Mouse (Mus musculus): ENCODE measurements around the gene Paxx.

The Paxx gene

DNA sequence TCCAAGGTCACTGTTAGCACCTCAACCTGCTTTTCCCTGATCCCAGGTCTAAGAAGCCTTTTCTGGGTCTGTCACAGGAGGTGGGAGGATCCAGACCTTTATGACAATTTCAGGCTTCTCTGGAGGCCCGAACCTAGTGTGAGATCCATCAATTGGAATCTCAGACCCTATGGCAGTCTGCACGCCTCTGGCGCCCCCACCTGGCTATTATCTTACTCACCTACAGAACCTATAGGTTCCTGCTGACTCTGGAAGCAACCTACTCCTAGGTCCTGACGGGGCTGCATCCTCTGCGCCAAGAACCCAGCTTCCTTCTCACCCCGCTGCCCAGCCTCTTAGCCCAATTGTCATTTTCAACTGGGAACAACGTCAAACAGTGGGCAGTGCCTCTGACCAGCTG is 22.1 kb upstream of the Paxx start:
- no peak for DNase-seq (ENCODE audit: low read depth, low spot score)

DNA sequence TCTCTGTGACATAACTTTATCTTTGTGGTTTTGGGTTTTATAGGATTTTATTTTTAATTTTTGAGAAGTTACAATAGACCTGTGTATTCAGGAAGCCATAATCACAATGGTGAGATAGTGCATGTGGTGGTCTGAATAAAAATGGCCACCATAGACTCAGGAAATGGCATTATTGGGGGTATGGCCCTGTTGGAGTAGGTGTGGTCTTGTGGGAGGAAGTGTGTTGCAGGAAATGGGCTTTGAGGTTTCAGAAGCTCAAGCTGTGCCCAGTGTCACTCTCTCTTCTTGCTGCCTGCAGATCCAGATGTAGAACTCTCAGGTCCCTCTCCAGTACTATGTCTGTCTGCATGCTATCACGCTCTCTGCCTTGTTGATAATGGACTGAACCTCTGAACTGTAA is 19.6 kb upstream of the Paxx start:
- DNase-seq (ENCODE audit: low read depth, low spot score) = no peak

DNA sequence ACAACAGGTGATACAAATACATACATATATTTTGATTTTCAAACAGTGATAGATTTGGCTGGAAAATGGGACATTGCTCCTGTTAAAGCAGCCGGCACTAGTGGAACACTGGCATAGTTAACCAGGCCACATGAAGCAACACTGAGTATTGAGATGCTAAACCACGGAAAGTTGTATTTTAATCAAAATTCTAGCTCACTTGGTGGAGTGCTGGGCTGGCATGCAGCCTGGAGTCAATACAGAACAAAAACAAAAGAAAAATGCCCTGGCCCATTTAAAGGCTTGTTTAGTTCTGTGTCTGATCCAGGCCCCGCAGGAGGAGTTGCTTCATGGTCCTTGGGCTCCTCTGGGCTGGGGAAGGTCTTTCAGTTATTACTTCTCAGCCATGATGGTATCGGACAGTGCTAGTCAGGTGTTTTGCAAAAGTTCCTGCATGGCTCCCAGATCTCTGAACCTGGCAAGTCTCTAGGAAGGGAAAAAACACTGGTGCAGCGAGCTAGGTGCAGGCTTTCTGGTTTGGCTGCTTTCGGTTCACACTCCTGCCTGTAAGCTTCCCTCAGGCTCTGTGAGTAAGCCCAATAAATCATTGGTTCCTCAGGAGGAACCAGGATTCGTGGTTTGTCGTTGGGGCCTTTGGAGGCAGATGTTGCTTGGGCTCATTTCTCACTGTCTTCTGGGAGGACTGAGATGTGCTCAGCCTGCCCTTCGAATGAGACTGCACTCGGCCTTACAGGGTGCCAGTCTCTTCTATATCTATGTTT is 18.8 kb upstream of the Paxx start:
- DNase-seq (ENCODE audit: low read depth, low spot score) = no peak

DNA sequence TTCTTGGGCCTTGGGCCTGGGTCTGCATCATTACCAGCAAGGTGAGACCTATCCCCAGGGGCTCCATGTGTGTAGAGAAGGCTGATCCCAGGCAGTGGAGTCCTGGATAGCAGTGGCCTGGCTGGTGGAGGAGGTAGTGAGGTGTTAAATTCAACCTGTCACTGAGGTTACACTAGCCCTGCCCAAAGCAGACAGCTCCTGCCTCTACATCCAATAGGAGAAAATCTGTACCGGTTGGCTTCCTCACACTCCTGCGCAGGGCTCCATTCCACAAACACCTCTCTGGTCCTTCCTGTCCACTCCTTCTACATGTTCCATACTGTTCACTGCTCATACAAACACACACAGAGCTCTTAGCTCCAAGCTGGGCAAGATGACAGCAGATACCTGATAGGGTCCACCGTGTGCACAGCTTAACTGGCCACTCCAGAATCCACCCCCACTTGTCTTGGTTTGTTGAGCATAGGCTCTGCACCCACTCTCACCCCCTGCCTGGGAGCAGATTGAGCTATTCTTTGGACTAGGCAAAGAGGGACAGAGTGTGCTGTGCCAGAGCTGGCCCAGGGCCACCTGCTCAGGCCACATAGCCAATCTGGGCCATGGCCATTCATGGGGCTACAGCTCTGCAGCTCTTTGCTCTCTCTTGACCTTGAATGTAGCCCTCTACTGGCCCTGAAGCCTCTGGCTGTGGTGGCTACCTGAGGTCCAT is 17.2 kb upstream of the Paxx start:
- DNase-seq (ENCODE audit: low read depth, low spot score) = no peak

DNA sequence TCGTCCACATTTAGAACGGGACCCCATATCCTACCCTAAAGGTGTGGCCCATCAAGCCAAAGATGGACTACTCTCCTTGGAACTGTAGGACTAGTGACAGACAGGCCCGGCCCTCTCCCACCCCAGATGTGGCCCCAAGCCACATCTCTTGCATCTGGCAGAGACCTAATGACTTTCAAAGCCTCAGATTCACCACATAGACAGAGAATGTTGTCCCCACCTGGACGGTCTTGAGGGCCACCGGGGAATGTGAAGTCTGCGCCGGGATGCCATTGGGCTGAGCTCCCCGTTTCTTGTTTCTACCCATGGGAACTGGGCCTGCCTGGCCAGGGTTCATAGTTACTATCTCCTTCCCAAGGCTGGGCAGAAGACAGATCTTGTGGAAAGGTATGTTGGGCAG is 16.6 kb upstream of the Paxx start:
- DNase-seq (ENCODE audit: low read depth, low spot score) = no peak

DNA sequence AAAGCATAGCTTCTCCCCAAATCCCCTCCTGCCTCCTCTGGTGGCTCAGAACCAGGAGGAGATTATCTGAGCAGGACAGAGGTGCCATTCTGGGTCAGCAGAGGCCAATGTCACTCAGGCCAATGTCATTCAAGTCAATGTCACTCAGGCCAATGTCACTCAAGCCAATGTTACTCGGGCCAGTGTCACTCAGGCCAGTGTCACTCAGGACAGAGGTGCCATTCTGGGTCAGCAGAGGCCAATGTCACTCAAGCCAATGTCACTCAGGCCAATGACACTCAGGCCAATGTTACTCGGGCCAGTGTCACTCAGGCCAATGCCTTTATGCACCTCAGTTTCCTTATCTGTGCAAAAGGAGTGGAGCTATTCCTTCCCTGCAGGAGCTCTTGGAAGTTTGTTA is 11.7 kb upstream of the Paxx start:
- no peak for DNase-seq (ENCODE audit: low read depth, low spot score)

DNA sequence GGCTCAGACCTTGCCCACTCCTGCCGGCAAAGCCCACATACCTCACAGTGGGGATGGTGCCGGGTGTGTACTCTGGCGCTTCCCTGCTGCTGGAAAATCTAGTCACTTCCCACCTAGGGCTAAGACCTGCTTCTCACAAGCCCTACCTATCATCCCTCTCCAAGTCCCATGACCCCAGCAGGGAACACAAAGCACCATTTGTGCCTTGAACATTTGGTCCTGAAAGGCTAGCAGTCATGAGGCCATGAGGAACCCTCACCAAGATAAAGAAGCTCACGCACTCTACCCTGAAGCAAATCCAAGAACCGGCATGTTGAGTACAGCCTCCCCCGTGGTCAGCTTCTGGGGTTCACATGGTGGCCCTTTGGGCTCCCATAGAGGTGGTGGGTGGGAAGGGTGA is 9.1 kb upstream of the Paxx start, which contains the start of gene Ptgds:
Gene Ptgds, minus strand, starts transcription at position 78 of the 400 bp plus-strand sequence.
- DNase-seq (ENCODE audit: low read depth, low spot score) = no peak

DNA sequence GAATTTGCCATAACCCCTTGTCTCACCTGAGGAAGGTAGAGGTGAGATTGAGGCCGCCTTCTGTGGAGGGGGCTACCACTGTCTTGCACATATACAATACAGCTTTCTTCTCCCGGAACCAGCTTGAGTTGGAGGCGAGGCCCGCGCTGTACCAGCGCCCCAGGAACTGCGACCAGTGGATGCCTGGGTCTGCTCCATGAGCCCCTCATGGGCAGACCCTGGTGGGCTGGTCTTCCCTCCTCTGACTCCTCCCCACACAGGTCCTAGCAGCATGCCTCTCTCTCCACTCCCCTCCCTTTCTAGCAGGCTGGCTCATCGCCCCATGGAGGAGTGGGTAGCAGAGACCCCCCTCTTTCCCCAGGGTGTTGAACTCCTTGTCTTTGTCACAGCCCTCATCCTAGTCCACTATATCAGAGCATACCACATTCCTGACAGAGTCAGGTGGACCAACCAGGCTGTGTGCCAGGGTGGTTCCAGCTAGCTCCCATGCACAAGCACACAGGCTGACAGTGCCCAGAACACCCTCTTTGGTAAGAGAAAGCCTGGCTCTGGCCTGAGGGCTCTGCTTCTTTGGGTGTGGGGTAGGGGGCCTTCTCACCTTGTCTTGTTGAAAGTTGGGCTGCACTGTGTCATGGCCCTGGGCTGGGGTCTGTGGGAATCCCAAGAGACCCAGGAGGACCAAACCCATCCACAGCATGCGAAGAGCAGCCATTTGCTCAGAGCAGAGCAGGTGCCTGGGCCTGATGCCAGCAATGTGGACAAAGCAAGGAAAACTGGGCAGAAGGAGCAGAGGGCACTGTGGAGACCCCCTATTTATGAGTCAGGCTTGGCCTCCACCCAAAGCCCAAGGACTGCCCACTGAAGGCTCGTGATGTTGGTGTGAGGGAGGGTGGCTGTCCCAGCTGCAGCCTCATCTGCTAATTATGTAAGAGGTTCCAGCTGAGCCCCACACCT is 8.3 kb upstream of the Paxx start:
- no peak for DNase-seq (ENCODE audit: low read depth, low spot score)

DNA sequence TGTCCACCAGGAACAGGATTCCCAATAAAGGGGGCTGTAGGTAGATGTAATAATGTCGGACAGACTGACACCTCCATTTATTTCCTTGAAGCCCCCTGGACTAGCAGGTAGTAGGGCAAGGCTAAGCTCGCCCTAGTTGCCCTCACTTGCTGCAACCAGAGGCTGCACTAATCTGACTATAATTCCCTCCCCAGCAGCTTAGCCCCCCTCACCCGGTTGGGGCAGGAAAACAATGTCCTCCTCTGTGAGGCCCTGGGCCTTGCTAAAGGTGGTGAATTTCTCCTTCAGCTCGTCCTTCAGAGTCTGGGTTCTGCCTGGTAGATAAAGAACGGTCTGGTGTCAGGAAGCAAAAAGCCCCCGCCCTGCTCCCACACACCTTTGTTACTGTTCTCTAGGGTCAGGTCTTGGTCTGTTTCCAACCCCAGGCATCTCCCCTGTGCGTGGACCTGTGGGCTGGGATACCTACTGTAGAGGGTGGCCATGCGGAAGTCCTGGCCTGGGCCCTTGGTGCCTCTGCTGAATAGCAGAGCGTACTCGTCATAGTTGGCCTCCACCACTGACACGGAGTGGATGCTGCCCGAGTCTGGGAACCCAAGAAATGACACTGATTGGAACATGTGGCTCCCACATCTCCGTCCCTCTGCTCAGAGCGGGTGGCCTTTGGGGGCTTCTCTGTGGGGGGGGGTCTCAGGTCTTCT is 6.9 kb upstream of the Paxx start:
- DNase-seq (ENCODE audit: low read depth, low spot score) = no peak

DNA sequence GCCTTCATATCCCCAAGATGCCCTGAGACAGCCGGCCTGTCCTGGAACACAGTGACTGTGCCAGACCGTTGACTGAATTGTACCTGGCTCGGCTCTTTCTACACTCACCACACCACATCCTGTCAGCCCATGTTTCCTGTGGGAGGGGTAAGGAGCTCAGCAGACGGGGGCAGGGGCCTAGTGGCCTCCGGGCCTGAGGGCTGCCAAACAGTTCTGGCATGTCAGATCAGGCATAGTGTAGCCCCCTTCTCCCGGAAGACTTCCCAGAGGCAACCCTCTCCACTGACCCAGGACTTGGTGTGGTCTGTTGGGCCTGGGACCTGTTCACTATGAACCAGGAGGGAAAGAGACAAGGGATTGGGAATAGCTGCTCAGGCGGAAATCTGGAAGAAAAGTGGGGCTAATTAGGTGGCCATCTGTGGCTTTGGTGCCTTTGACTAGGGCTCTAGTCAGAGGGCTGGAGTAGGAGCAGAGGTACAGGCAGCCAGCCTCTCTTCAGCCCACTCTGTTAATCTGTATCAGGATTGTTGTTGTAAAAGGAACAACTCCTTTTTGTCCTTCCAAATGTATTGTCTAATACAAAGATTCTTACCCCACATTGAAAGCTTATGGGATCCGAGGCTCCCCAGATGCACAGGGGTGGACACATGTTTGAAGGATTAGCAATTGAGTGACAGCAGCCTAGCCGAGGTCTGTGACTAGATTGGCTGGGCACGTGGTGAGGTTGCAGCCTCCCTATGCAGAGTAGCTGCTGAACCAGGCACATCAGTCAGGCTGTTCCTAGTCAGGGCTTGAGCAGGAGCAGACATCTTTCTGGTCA is 5.1 kb upstream of the Paxx start:
- DNase-seq (ENCODE audit: low read depth, low spot score) = no peak

DNA sequence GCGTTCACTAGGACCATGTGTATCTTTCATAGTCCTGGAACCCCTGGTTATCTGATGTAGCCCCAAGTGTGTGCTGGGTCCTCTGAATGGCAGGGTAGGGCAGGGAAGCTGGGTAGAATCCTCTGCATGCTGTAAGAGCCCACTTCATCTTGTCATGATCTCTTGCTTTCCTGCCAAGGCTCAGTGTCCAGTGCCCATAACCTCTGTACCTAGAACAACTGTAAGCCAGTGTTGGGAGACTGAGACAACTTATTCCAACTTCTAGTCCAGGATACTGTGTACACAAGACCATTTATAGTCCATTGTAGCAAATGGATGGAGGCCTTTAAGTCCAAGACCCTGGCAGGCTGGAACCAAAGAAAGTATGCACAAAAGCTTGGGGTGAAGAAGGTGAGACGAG is 4.4 kb upstream of the Paxx start:
- no peak for DNase-seq (ENCODE audit: low read depth, low spot score)

DNA sequence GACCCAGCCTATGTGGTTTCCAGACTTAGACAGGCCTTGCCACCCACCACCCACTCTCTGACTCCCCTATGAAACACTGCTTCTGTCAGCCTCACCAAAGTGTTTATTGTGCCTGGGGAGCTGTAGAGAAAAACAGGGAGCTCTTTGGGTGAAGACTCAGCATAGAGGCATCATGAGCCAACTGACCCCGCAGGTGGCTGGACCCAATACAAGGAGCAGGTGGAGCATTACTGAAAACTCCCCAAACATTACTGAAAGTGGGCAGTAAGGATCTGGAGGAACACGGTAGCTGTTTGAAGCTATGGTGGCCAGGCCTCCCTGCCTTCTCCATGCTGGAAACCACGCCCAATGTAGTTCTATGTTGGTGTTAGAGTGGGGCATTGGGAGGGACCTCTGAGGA is 2.7 kb upstream of the Paxx start:
- DNase-seq (ENCODE audit: low read depth, low spot score) = no peak

DNA sequence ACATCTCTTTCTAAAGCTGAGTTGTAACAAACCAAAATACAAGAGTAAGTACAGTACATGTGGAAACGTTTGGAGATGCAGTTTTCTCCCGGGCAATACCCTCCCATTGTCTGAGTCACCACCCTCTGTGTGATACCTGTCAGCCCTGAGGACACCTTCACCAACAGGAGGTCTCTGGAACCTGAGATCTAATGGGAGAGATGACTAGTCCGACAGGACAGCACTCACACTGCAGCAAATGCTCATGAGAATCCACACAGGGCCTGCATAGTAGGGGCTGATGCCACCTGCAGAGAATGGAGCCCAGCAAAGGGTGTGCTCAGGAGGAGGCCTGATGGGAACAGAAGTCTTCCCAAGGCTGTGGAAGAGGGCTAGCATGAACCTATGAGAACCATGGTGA is 513 bp upstream of the Paxx start:
- DNase-seq (ENCODE audit: low read depth, low spot score) = no peak

DNA sequence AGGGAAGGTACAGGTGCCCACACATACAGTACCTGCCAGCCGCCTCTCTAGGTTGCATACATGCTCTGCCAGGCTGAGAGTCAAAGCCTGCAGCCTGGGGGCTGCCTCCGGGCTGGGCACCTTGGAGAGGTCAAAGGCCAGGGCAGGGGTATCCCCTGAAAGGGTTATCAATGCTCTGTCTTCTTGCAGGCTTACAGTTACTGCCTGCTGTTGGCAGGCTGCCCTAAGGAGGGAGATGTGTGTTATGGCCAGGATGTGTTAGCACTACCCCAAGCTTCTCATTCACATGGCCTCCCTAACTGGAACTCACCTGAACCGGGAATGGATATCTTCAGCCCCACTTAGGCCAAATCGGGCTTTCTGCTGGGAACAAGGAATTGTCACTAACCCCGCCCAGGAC is 759 bp downstream of the Paxx start:
- DNase-seq (ENCODE audit: low read depth, low spot score) = no peak

DNA sequence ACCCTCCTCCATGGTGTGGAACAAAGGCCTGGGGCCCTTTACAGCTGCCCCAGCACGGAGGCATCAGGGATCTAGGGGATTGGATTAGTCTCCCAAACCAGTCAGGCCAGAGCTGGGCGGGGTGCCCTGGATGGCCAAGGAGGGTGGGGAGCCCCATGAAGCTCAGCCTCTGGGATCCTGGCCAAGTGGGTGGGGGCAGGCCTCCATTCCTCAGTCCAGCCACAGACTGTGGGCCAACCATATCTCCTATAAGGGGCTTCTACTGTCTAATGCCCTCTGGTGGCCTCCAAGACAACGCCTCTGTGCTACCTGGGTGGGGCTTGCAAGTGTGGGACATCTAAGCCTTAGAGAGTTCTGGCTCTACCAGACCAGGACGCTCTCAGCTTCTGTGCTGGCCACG is 2.0 kb downstream of the Paxx start:
- no peak for DNase-seq (ENCODE audit: low read depth, low spot score)

DNA sequence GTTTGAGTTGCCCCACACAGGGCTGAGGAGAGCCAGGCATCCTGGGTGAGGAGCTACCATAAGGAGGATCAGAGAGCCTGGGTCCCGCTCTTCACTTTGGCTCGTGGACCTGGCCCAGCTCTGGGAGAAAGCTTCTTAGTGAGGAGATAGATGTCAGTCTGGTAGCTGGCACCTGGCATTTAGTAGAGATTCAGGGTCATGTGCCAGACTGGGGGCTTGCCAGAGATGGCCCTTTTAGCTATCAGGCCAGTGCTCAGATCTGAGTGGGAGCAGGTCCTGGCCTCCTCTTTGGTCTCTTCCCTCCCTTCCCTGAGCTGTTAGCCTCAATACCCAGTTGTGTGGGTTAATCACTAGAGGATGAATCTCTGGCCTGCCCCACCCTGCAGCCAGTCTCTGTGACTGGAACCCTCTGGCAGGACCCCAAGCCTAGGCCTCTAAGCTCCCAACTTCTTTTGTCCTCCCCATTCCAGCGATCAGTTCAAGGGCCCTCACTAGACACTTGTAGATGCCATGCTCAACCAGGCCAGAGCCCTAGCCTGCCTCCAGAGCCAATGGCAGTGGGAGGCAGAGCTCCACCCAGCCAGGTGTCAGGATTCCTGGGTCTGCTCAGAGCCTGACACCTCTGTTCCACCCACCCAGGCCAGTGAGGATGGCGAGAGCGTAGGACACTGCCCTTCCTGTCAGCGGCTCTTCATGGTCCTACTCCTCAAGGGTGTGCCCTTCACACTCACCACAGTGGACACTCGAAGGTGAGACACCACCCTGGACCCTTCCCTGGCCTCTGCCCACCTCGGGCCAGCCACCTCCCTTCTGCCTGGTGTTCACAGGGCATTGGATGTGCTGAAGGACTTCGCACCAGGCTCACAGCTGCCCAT is 3.6 kb downstream of the Paxx start:
- no peak for DNase-seq (ENCODE audit: low read depth, low spot score)

DNA sequence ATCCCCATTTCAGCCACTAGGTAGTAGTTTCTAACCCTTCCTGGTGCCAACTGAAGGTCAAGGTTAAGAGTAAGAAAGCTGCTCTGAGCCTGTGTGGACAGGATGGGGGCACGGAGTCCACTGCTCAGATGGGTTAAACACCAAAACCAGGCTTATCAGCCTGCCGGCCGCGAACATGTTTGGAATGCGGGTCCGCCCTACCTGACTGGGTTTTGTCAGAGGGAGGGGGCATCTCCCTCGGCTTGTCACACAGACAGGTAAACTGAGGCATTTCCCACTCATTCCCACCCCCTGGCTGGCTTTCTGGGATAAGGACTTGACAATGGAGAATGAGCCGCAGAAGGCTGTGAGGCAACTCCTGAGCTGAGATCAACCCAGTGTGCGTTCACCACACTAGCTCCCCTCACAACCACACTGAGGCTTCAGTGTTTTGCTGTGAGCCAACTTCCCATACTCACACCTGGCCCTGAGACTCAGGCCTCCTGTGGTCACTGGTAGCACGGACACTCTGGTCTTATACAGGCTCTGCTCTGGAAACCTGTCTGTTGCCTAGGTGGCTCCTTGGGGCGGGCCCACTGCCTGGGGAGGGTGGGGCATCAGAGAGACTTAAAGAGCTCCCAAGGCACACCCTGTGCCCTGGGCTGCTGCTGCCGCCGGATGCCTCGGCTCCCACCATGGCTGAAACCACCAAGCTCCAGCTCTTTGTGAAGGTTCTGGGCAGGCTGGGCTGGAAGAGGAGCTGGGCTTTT is 4.5 kb downstream of the Paxx start, which contains the start of gene Clic3:
Gene Clic3, plus strand, starts transcription at position 634 of the 749 bp plus-strand sequence.
- no peak for DNase-seq (ENCODE audit: low read depth, low spot score)

DNA sequence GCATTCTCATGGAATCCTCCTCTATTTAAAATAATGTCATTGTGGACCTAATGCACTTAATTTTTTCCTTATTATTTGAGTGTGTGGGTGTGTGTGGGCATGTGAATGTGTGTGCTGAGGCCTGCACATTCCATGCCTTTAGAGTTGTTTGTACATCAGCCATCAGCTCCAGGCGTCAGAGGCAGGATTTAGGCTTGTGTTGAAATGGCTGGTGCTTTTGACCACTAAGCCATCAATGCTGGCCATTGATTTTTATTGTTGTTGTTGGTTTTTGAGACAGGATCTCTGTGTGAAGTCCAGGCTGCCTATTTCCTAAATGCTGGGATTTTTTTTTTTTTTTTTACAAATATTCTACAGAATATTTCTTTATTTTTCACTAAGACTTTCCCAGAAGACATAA is 7.9 kb downstream of the Paxx start:
- DNase-seq (ENCODE audit: low read depth, low spot score) = no peak

Data from c-Kit-negative CD71-positive TER-119-positive erythroid progenitor cells, embryonic 14.5 days (primary cell).